Mouse (Mus musculus) embryonic facial prominence, embryonic 13.5 days (tissue): ENCODE data around the gene Ddx54. TPM values are rescaled to one million over a fixed set of nuclear protein-coding genes. Genes with fewer than 3 reads are reported as not detected.

ENCODE experiments used
- ATAC-seq: fragments of 200-750 bp; cut with Nextera tagmentation; 2 replicates; pipeline ENCODE4 v1.8.0; 2017; ENCODE audit warnings: low read depth; ENCODE audit not compliant: insufficient number of reproducible peaks, insufficient read depth, low FRiP score, low TSS enrichment
- H3K27ac ChIP-seq: fragments of 300-500 bp; sonication (generic); 2 replicates; pipeline ENCODE4 v1.5.1; 2015; ENCODE audit warnings: moderate library complexity, mild to moderate bottlenecking, inconsistent platforms
- H3K27me3 ChIP-seq: fragments of 300-500 bp; sonication (generic); 2 replicates; pipeline ENCODE4 v1.6.1; 2015; ENCODE audit warnings: mild to moderate bottlenecking, inconsistent platforms
- H3K36me3 ChIP-seq: fragments of 300-500 bp; sonication (generic); 2 replicates; pipeline ENCODE4 v1.6.1; 2015; ENCODE audit warnings: mild to moderate bottlenecking, inconsistent platforms
- H3K4me1 ChIP-seq: fragments of 300-500 bp; sonication (generic); 2 replicates; pipeline ENCODE4 v1.6.1; 2015; ENCODE audit warnings: inconsistent platforms
- H3K4me2 ChIP-seq: fragments of 300-500 bp; sonication (generic); 2 replicates; pipeline ENCODE4 v1.6.1; 2015; ENCODE audit warnings: moderate library complexity, mild to moderate bottlenecking, inconsistent platforms
- H3K4me3 ChIP-seq: fragments of 300-500 bp; sonication (generic); 2 replicates; pipeline ENCODE4 v1.5.1; 2015; ENCODE audit warnings: mild to moderate bottlenecking, inconsistent platforms
- H3K9ac ChIP-seq: fragments of 300-500 bp; sonication (generic); 2 replicates; pipeline ENCODE4 v1.6.1; 2015; ENCODE audit warnings: mild to moderate bottlenecking, inconsistent platforms
- H3K9me3 ChIP-seq: fragments of 300-500 bp; sonication (generic); 2 replicates; pipeline ENCODE4 v1.6.1; 2016; ENCODE audit warnings: inconsistent platforms
- WGBS: fragments of 180-500 bp; shearing (Covaris S2); methylation state at CpG from one replicate; pipeline ENCODE4 v1.1.7; 2015; ENCODE audit warnings: mixed read lengths; 5-methylcytosine and 5-hydroxymethylcytosine counted together
- polyA plus RNA-seq: library from polyadenylated mRNA; unstranded; fragments of >200 nt; fragmentation: Nextera tagmentation; extraction: Ambion mirVana; gene quantifications from 2 replicates; pipeline ENCODE4 v1.2.1, GENCODE M21; 2015

The Ddx54 gene
- polyA plus RNA-seq, 1 experiment from 2014 or later, result 45.6 TPM

DNA sequence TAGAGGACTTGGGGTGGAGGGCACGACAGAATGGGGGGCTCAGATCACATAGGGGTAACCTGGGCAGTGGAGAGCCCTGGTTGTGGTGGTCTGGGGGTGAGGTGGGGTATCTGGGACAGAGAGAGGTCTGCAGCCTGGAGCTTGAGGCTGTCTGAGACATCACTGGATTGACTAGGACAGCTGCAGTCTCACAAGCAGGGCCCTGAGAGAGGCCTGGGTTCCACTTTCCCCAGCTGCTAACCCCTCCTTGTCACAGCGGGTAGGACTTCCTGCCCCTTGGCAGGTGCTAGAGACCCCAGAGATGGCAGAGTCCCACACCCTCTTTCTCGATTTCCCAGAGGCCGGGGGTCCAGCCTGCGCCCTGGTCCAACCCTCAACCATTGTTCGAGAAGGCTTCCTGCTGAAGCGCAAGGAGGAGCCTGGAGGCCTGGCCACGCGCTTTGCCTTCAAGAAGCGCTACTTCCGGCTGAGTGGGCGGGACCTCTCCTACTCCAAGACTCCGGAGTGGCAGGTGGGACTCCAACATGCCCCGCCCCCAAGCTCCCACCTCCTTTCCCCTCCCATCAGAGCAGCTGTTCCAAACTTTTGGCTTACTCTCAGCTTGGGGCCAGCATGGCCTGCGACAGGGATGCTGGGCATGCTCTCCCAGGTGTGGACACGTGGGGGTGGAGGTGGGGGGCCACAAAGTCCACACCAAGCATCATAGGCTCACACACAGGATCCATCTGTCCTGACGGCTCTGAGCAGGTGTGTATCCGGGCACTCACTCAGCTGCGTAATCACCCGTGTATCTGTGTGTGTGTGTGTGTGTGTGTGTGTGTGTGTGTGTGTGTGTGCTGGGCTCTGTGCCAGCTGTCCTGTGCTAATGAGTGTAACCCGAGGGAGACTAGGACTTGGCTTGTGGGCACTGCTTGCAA, 61.9 kb downstream of the Ddx54 start:
- Histone ChIP-seq H3K4me2 (no peak overlapping the region), H3K27ac (no peak overlapping the region)
- no peak for ATAC-seq

GRCm38 (mm10) chr5:120677516-120677915, 65.0 kb downstream of the Ddx54 start:
- H3K27ac ChIP-seq, result no peak overlapping the region
- H3K36me3 ChIP-seq, result no peaks in the 10 kb centered on the region
- H3K4me1 ChIP-seq, result peaks cover 25% of the 10 kb centered on the region
- peaks cover 11% of the 10 kb centered on the region for H3K27me3 ChIP-seq
- H3K9me3 ChIP-seq, result no peaks in the 10 kb centered on the region
- WGBS, result 24% methylated on average over 2 of the region's 2 CpGs
- ATAC-seq, result no peak
- no peak overlapping the region for H3K9ac ChIP-seq
- no peak overlapping the region for H3K4me2 ChIP-seq
- H3K4me3 ChIP-seq, result no peak overlapping the region

More for the DNA sequence above, 61.9 kb downstream of the Ddx54 start:
- no peak overlapping the region for H3K4me3 ChIP-seq
- 37% methylated on average over 21 of the region's 21 CpGs for WGBS
- no peaks in the 10 kb centered on the region for H3K9me3 ChIP-seq
- H3K4me1 ChIP-seq, result peaks cover 10% of the 10 kb centered on the region
- no peaks in the 10 kb centered on the region for H3K36me3 ChIP-seq
- H3K27me3 ChIP-seq, result no peaks in the 10 kb centered on the region
- H3K9ac ChIP-seq, result no peak overlapping the region

Other genes with a start within 250 kb of the Ddx54 start
- gene Lhx5, start 181.0 kb upstream of the Ddx54 start, polyA plus RNA-seq, result 0.10 and 0.44 TPM in 2 replicates
- gene Sdsl, start 139.9 kb upstream of the Ddx54 start, polyA plus RNA-seq, result 2.0 and 2.5 TPM in 2 replicates
- gene Sds, start 136.2 kb upstream of the Ddx54 start, polyA plus RNA-seq, result not detected in 2 replicates
- 43.5 and 54.4 TPM in 2 replicates for gene Plbd2, start 109.1 kb upstream of the Ddx54 start, polyA plus RNA-seq
- gene Slc8b1, start 101.6 kb upstream of the Ddx54 start, polyA plus RNA-seq, result 5.0 and 5.9 TPM in 2 replicates
- gene Tpcn1, start 24.1 kb upstream of the Ddx54 start, polyA plus RNA-seq, result 21.0 and 22.3 TPM in 2 replicates
- 0.60 and 0.80 TPM in 2 replicates for gene Iqcd, start 23.7 kb upstream of the Ddx54 start, polyA plus RNA-seq
- gene Rita1, start 150 bp upstream of the Ddx54 start, polyA plus RNA-seq, result 16.2 and 17.6 TPM in 2 replicates
- not detected in 2 replicates for gene Cfap73, start 21.5 kb downstream of the Ddx54 start, polyA plus RNA-seq
- 0.32 TPM in 1 of 2 replicates, not detected in the other for gene Rasal1, start 36.1 kb downstream of the Ddx54 start, polyA plus RNA-seq
- gene Dtx1, start 99.2 kb downstream of the Ddx54 start, polyA plus RNA-seq, result 6.2 and 7.2 TPM in 2 replicates
- gene Oas2, start 137.1 kb downstream of the Ddx54 start, polyA plus RNA-seq, result 0.21 and 0.38 TPM in 2 replicates
- gene Oas3, start 164.9 kb downstream of the Ddx54 start, polyA plus RNA-seq, result 0.11 and 0.25 TPM in 2 replicates
- not detected in 2 replicates for gene Oas1e, start 182.8 kb downstream of the Ddx54 start, polyA plus RNA-seq
- gene Oas1c, start 199.8 kb downstream of the Ddx54 start, polyA plus RNA-seq, result 0.32 and 0.46 TPM in 2 replicates
- not detected in 2 replicates for gene Oas1f, start 234.6 kb downstream of the Ddx54 start, polyA plus RNA-seq
- not detected in 2 replicates for gene Oas1h, start 248.7 kb downstream of the Ddx54 start, polyA plus RNA-seq